Mouse (Mus musculus): ENCODE measurements around the gene Vps35l. TPM values are rescaled to one million over a fixed set of nuclear protein-coding genes. Genes with fewer than 3 reads are reported as not detected.

Gene Vps35l
- polyA plus RNA-seq, 1 experiment from 2014 or later, result 48.1 TPM

DNA sequence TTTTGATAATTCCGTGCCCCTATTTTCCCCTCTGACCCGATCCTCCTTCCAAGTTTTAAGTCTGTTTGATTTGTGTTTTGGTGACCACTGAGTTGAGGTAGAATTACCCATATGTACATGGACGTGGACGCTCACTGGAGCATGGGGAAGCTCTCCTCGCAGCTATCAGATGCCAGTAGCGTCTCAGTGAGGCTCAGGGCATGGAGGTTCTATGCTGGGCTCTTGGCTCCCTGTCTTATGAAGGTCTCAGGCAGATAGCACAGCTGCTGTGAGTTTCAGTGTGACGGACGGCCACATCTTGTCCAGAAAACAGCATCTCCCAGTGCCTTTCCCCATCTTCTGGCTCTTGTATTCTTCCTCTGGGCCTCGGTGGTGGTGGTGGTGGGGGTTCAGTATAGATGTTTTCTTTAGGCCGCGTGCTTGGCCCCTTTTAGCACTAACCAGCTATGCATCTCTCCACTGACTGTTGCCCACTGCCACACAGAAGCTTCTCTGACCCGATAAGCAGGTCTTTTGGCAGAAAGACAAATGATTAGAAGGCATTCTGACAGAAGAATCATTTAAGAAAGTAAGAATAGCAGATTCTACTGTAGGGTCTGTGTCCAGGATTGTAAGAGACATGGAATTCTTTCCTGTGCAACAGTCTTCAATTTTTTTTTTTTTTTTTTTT lies 82.0 kb downstream of the Vps35l start:
- WGBS (ENCODE audit: insufficient replicate concordance), result 78% methylated on average over 12 of the region's 12 CpGs
- H3K4me2 ChIP-seq, result no peak overlapping the region
- H3K9ac ChIP-seq (ENCODE audit: low read depth, low read length), result no peak overlapping the region
- H3K27me3 ChIP-seq (ENCODE audit: control insufficient read depth, insufficient read depth, low read length), result no peaks in the 10 kb centered on the region
- H3K27ac ChIP-seq (ENCODE audit: low read depth, low read length), result no peak overlapping the region
- H3K36me3 ChIP-seq (ENCODE audit: control insufficient read depth, insufficient read depth, low read length), result peaks cover 3% of the 10 kb centered on the region; the same call in 1 of the 2 replicates
- no peak for ATAC-seq (replicated peaks; ENCODE audit: insufficient number of reproducible peaks, low FRiP score, low TSS enrichment)
- no peaks in the 10 kb centered on the region for H3K4me1 ChIP-seq (ENCODE audit: control insufficient read depth, insufficient read depth, low read length)
- no peak overlapping the region for H3K4me3 ChIP-seq (ENCODE audit: low read depth, low read length)
- H3K9me3 ChIP-seq (replicated peaks; ENCODE audit: control insufficient read depth, low read length), result no peaks in the 10 kb centered on the region

DNA sequence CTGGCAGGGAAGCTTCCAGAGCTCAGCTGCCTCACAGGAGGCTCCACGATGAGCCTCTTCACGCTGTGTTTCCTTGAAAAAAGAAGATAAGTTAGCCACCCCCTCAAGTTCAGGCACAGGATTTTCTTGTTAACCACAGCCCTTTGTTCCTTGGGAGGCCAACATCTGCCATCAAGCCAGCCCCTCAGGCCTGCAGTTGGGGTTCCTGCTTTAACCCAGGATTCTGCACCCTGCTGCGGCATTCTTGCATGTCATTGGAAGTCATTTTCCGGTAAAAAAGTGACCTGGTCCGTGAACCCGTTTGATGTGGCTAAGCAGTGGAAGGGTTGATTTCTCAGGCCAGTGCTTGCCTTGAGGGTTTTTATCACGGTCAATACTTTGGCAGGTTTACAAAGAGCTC lies 84.4 kb downstream of the Vps35l start:
- WGBS (ENCODE audit: insufficient replicate concordance), result 75% methylated on average over 7 of the region's 7 CpGs
- H3K27me3 ChIP-seq (ENCODE audit: control insufficient read depth, insufficient read depth, low read length), result no peaks in the 10 kb centered on the region
- no peak overlapping the region for H3K4me3 ChIP-seq (ENCODE audit: low read depth, low read length)
- H3K27ac ChIP-seq (ENCODE audit: low read depth, low read length), result no peak overlapping the region
- no peak for ATAC-seq (replicated peaks; ENCODE audit: insufficient number of reproducible peaks, low FRiP score, low TSS enrichment)
- H3K4me2 ChIP-seq, result no peak overlapping the region
- H3K4me1 ChIP-seq (ENCODE audit: control insufficient read depth, insufficient read depth, low read length), result no peaks in the 10 kb centered on the region
- no peaks in the 10 kb centered on the region for H3K36me3 ChIP-seq (ENCODE audit: control insufficient read depth, insufficient read depth, low read length)
- no peak overlapping the region for H3K9ac ChIP-seq (ENCODE audit: low read depth, low read length)
- no peaks in the 10 kb centered on the region for H3K9me3 ChIP-seq (replicated peaks; ENCODE audit: control insufficient read depth, low read length)

DNA sequence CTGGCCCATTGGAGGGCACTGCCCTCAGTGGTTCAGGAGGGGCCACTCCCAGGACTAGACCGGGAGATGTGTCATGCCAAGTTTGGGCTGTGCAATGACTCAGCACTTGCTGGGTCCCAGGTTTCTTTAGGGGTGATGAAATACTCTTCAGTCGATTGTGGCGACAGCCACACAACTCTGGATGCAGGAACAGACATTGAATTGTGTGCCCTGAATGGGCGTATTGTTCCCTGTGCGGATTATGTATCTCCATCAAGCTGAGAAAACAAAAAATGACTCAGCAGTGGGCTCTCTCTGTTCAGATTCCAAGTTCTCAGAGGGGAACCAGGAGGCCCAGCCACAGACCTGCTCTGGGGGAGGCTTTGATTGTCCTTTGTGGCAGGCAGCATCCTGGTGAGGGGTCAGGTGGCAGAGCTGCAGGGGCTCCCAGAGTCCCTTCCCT lies 88.0 kb downstream of the Vps35l start:
- H3K9me3 ChIP-seq (replicated peaks; ENCODE audit: control insufficient read depth, low read length), result no peaks in the 10 kb centered on the region
- no peak overlapping the region for H3K4me3 ChIP-seq (ENCODE audit: low read depth, low read length)
- H3K27ac ChIP-seq (ENCODE audit: low read depth, low read length), result no peak overlapping the region
- H3K36me3 ChIP-seq (ENCODE audit: control insufficient read depth, insufficient read depth, low read length), result no peaks in the 10 kb centered on the region
- H3K9ac ChIP-seq (ENCODE audit: low read depth, low read length), result no peak overlapping the region
- 76% methylated on average over 5 of the region's 5 CpGs for WGBS (ENCODE audit: insufficient replicate concordance)
- no peaks in the 10 kb centered on the region for H3K27me3 ChIP-seq (ENCODE audit: control insufficient read depth, insufficient read depth, low read length)
- no peak overlapping the region for H3K4me2 ChIP-seq
- ATAC-seq (replicated peaks; ENCODE audit: insufficient number of reproducible peaks, low FRiP score, low TSS enrichment), result no peak
- H3K4me1 ChIP-seq (ENCODE audit: control insufficient read depth, insufficient read depth, low read length), result no peaks in the 10 kb centered on the region

DNA sequence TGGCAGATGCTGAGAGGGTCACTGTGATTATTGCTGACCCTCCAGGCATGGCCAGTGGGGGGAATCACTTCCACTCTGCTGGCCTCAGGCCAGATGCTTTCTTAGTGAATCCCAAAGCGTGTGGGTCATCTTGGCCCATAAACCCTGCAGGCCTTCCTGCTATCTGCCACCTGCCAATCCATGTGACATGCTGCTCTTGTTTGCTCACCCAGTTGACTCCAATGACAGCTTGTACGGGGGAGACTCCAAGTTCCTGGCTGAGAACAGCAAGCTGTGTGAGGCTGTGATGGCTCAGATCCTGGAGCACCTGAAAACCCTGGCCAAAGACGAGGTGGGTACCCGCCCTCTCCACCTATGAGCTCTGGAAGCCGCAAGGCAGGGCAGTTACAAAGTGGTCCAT lies 97.9 kb downstream of the Vps35l start:
- 78% methylated on average over 5 of the region's 5 CpGs for WGBS (ENCODE audit: insufficient replicate concordance)
- no peak overlapping the region for H3K9ac ChIP-seq (ENCODE audit: low read depth, low read length)
- no peak overlapping the region for H3K27ac ChIP-seq (ENCODE audit: low read depth, low read length)
- H3K4me1 ChIP-seq (ENCODE audit: control insufficient read depth, insufficient read depth, low read length), result no peaks in the 10 kb centered on the region
- H3K36me3 ChIP-seq (ENCODE audit: control insufficient read depth, insufficient read depth, low read length), result peaks cover 18% of the 10 kb centered on the region
- H3K4me2 ChIP-seq, result no peak overlapping the region
- no peak for ATAC-seq (replicated peaks; ENCODE audit: insufficient number of reproducible peaks, low FRiP score, low TSS enrichment)
- no peaks in the 10 kb centered on the region for H3K27me3 ChIP-seq (ENCODE audit: control insufficient read depth, insufficient read depth, low read length)
- no peaks in the 10 kb centered on the region for H3K9me3 ChIP-seq (replicated peaks; ENCODE audit: control insufficient read depth, low read length)
- H3K4me3 ChIP-seq (ENCODE audit: low read depth, low read length), result no peak overlapping the region

DNA sequence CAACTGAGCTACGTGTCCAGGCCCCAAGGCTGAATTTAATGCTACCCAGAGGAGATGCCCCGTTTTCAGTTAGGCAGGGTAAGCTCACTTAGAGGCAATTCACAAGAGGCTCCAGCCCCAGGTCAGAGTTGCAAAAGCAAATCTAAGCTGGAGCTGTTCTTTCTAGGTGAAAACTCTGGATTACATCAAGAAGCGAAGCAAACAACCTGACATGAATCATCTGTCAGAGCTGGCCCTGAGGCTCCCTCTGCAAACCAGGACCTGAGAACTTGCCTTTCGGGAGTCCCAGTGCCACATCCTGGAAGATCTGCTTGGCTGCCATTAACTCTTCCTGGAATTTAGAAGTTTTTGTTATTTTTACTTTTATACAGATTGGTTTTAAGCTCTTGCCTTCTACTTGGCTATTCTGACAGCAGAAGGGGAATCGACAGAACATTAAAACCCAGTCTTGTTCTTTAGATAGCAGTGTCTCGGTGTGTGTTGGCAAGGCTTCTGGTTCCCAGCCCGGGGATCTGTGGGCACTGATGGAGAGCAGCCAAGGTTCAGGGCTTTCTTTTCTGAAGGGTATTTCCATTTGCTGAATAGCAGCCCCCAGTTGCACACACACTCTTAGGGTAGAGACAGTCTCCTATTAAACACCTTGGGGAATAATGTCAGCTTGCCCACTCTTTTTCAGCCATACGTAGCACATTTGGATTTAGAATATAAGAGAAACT lies 101.2 kb downstream of the Vps35l start:
- WGBS (ENCODE audit: insufficient replicate concordance), result 71% methylated on average over 8 of the region's 8 CpGs
- Histone ChIP-seq H3K9me3 (replicated peaks; ENCODE audit: control insufficient read depth, low read length) (no peaks in the 10 kb centered on the region), H3K4me3 (ENCODE audit: low read depth, low read length) (no peak overlapping the region), H3K27me3 (ENCODE audit: control insufficient read depth, insufficient read depth, low read length) (no peaks in the 10 kb centered on the region), H3K27ac (ENCODE audit: low read depth, low read length) (no peak overlapping the region), H3K36me3 (ENCODE audit: control insufficient read depth, insufficient read depth, low read length) (peaks cover 28% of the 10 kb centered on the region), H3K9ac (ENCODE audit: low read depth, low read length) (no peak overlapping the region), H3K4me2 (no peak overlapping the region), H3K4me1 (ENCODE audit: control insufficient read depth, insufficient read depth, low read length) (no peaks in the 10 kb centered on the region)
- no peak for ATAC-seq (replicated peaks; ENCODE audit: insufficient number of reproducible peaks, low FRiP score, low TSS enrichment)

DNA sequence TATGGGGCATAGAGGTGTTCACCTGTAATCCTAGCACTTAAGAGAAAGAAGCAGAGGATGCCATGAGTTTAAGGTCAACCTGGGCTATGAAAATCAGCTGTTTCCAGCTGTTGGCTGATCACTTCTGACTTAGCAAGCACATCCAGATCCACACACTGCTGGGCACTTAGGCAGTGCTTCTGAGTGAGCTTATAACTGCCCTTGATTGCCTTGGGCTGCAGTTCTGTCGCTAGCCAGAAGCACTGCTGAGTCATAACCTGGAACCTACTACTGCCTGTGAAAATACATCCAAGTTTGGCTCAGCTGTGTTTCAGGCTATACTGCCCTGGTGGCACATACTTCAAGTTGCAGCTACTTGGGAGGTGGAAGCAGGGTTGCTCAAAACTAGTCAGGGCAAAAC lies 101.8 kb downstream of the Vps35l start:
- Histone ChIP-seq H3K9ac (ENCODE audit: low read depth, low read length) (no peak overlapping the region), H3K4me2 (no peak overlapping the region), H3K9me3 (replicated peaks; ENCODE audit: control insufficient read depth, low read length) (no peaks in the 10 kb centered on the region), H3K27ac (ENCODE audit: low read depth, low read length) (no peak overlapping the region), H3K4me3 (ENCODE audit: low read depth, low read length) (no peak overlapping the region), H3K36me3 (ENCODE audit: control insufficient read depth, insufficient read depth, low read length) (peaks cover 34% of the 10 kb centered on the region), H3K27me3 (ENCODE audit: control insufficient read depth, insufficient read depth, low read length) (no peaks in the 10 kb centered on the region), H3K4me1 (ENCODE audit: control insufficient read depth, insufficient read depth, low read length) (no peaks in the 10 kb centered on the region)
- WGBS (ENCODE audit: insufficient replicate concordance), result 48% methylated on average over 1 of the region's 1 CpGs
- ATAC-seq (replicated peaks; ENCODE audit: insufficient number of reproducible peaks, low FRiP score, low TSS enrichment), result no peak

DNA sequence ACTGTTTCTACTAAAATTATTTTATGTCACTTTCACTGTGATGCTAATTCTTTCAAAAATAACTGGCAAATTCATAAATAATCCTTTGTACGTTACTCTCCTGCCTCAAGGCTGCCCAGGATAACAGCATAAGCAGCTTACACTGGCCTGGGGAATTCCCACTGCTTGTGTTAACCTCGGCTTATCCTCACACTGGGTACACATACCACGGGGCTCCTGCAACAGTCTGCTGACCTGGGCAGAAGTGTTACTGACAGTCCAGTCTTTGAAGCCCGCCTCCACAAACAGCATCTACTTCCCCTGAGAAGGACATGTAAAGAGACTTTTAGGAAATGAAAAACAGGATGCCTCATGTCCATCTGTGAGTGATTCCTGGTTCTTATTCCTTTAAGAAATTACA lies 102.9 kb downstream of the Vps35l start:
- peaks cover 37% of the 10 kb centered on the region for H3K36me3 ChIP-seq (ENCODE audit: control insufficient read depth, insufficient read depth, low read length)
- H3K27me3 ChIP-seq (ENCODE audit: control insufficient read depth, insufficient read depth, low read length), result no peaks in the 10 kb centered on the region
- H3K9ac ChIP-seq (ENCODE audit: low read depth, low read length), result no peak overlapping the region
- ATAC-seq (replicated peaks; ENCODE audit: insufficient number of reproducible peaks, low FRiP score, low TSS enrichment), result no peak
- no peak overlapping the region for H3K4me3 ChIP-seq (ENCODE audit: low read depth, low read length)
- 78% methylated on average over 4 of the region's 4 CpGs for WGBS (ENCODE audit: insufficient replicate concordance)
- no peaks in the 10 kb centered on the region for H3K4me1 ChIP-seq (ENCODE audit: control insufficient read depth, insufficient read depth, low read length)
- no peak overlapping the region for H3K27ac ChIP-seq (ENCODE audit: low read depth, low read length)
- H3K9me3 ChIP-seq (replicated peaks; ENCODE audit: control insufficient read depth, low read length), result no peaks in the 10 kb centered on the region
- no peak overlapping the region for H3K4me2 ChIP-seq

DNA sequence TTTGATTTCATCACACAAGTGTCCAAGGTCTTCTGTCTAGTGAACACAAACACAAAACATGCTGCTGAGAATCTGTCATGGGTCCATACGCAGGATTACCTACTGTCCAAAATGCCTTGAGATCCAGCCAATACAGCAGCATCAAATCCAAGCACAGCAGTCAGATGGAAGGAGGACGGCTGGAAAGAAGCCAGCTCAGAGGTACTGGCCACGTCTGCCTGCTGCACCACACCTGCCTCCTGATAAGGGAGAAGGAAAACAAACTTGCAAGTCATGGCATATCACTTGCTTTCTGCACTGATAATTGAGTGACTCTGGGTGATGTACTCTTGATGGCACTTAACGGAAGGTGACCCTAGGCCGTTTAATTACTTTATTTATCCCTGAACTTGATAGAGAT lies 105.1 kb downstream of the Vps35l start:
- Histone ChIP-seq H3K4me1 (ENCODE audit: control insufficient read depth, insufficient read depth, low read length) (peaks cover 11% of the 10 kb centered on the region), H3K27me3 (ENCODE audit: control insufficient read depth, insufficient read depth, low read length) (no peaks in the 10 kb centered on the region), H3K4me3 (ENCODE audit: low read depth, low read length) (no peak overlapping the region), H3K27ac (ENCODE audit: low read depth, low read length) (no peak overlapping the region), H3K9me3 (replicated peaks; ENCODE audit: control insufficient read depth, low read length) (no peaks in the 10 kb centered on the region), H3K36me3 (ENCODE audit: control insufficient read depth, insufficient read depth, low read length) (peaks cover 34% of the 10 kb centered on the region), H3K4me2 (no peak overlapping the region), H3K9ac (ENCODE audit: low read depth, low read length) (no peak overlapping the region)
- ATAC-seq (replicated peaks; ENCODE audit: insufficient number of reproducible peaks, low FRiP score, low TSS enrichment), result no peak
- WGBS (ENCODE audit: insufficient replicate concordance), result 68% methylated on average over 5 of the region's 5 CpGs

DNA sequence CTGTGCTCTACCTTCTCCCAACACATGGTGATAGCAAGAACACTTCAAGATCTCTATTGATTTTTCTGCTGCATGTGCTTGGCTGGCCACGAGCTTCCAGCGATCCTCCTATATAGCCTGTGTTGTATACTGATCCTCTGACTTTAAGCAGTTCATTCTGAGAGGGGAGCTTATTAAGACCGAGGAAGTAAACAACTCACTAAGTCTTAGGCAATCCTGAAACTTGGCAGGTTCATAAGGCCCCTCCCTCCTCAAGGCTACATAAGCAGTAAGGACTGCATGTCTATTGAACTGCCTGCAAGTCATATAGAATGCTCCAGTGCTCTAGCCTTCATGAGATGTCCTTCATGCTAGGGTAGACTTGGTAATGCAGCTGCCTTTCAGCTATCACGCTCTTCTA lies 106.3 kb downstream of the Vps35l start:
- 95% methylated on average over 4 of the region's 4 CpGs for WGBS (ENCODE audit: insufficient replicate concordance)
- peaks cover 37% of the 10 kb centered on the region for H3K36me3 ChIP-seq (ENCODE audit: control insufficient read depth, insufficient read depth, low read length)

More for the DNA sequence above, 106.3 kb downstream of the Vps35l start:
- no peak for ATAC-seq (replicated peaks; ENCODE audit: insufficient number of reproducible peaks, low FRiP score, low TSS enrichment)
- Histone ChIP-seq H3K4me3 (ENCODE audit: low read depth, low read length) (no peak overlapping the region), H3K4me2 (no peak overlapping the region), H3K4me1 (ENCODE audit: control insufficient read depth, insufficient read depth, low read length) (peaks cover 14% of the 10 kb centered on the region), H3K27ac (ENCODE audit: low read depth, low read length) (no peak overlapping the region), H3K9me3 (replicated peaks; ENCODE audit: control insufficient read depth, low read length) (no peaks in the 10 kb centered on the region), H3K9ac (ENCODE audit: low read depth, low read length) (no peak overlapping the region), H3K27me3 (ENCODE audit: control insufficient read depth, insufficient read depth, low read length) (no peaks in the 10 kb centered on the region)
